Mouse (Mus musculus) regulatory T cell (primary cell): ENCODE results near the gene Faap20.

Experiments used
- in situ Hi-C: fragments of 300-600 bp; cut with MboI, MseI; formaldehyde crosslinking; loops from one replicate; pipeline ENCODE4 v1.15.1; 2025; ENCODE audit warnings: high pct_unique_total_duplicates

Gene Faap20

GRCm38 (mm10) chr4:155249648-155250351, at the start of gene Faap20:
Faap20 (plus strand) TSS chr4:155249802.
- in situ Hi-C loops: loop anchor here (5.0 to 10.0 kb wide), 2 partner anchors 152 to 285 kb away; partner anchors contain the start of genes Hes5 and Pank4

DNA sequence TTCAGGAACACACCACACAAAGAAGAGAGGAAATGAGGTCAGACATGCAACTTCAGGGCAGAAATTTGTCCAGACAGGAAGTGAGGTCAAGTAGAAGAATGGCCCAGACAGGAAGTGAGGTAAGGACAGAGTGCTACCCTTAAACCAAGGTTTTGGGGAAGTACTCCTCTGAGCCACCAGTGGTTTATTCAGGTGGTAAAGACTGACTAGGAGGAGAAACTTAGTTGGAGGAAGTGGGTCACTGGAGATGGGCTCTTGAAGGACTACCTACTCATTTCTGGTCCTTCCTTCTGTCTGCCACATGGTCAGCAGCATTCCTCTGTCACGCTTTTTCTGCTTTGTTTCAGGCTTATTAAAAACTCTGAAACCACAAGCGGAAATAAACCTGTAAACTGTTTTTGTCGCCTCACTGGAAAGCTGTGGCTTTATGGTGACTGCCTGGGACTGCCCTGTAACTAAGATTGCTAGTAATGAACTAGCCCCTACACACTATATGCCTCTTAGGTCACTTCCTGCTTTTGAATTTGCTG, 48.7 kb upstream of the Faap20 start:
- in situ Hi-C loops: no loop called here

- in situ Hi-C loops: no loop called here
Observed at GRCm38 (mm10) chr4:155201764-155202163, 47.8 kb upstream of the Faap20 start.

DNA sequence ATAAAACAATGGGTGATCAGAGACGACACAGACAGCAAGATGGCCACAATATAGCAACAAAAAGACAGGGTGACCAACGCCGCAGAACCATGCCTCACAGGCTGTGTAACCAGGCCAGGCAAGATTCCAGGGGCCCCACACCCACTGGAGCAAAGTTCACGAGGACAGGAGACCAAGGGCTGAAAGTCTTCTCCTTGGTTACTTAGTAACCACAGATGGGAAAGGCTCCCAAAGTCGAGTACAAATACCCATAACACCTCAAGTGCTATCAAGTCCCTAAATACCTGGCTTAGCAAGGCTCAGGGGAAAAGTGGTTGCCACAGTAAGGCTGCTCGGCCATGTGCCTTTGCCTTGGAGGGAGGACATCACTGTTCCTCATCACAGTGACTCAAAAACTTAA, 43.7 kb upstream of the Faap20 start:
- in situ Hi-C loops: no loop called here

GRCm38 (mm10) chr4:155206498-155206897, 43.1 kb upstream of the Faap20 start:
- in situ Hi-C loops: no loop called here

- in situ Hi-C loops: no loop called here
Observed at GRCm38 (mm10) chr4:155207841-155208240, 41.8 kb upstream of the Faap20 start.

DNA sequence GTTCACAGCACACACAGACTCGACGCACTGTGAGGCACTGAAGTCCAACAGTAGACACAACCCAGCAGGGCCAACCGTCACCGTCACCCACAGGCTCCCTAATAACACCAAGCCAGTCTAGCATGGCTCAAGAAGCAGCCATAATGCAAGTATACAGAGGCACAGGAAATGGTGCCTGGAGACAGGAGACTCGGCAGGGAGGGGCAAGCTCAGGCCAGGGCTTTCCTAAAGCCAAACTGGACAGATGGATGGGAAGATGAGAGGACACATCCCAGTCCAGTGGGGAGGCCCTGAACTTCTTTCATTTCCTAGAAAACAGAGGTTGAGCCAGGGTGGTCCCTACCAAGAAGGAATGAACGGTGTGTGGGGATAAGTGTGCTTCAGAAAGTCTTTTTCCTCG, 41.0 kb upstream of the Faap20 start:
- in situ Hi-C loops: no loop called here

- in situ Hi-C loops: no loop called here
Observed at GRCm38 (mm10) chr4:155209079-155209478, 40.5 kb upstream of the Faap20 start.

- in situ Hi-C loops: no loop called here
Observed at GRCm38 (mm10) chr4:155209494-155209893, 40.1 kb upstream of the Faap20 start.

DNA sequence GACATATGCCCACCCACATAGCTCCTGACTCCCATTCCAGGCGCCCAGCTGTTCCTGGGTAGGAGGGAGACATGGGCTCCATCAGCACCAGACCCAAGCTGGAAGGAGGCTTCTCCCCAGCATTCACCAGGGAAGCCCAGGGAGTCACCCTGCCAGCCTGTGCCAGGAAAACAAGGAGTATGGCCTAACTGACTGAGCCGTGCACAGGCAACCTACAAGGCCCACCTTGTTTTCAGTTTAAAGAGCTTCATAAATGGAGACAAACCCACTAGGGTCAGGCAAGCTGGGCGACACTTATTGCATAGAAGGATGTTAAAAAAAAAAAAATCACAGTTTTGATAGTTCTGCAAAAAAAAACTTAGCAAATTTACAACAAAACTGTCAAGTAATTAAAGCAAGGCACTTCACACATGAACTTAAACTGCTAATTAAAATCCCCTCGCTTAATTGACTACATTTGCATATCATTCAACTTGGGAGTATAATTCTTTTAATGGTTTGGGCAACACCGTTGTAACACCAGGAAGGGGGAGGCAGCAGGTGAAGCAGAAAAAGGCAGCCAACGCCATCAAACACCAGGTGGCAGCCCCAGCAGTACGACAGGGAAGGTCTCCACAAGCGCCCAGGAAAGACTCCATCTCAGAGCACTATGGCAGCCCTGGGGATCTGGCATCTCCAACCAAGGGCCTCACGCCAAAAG, 36.4 kb upstream of the Faap20 start:
- in situ Hi-C loops: no loop called here

- in situ Hi-C loops: no loop called here
Observed at GRCm38 (mm10) chr4:155213752-155214054, 35.9 kb upstream of the Faap20 start.

DNA sequence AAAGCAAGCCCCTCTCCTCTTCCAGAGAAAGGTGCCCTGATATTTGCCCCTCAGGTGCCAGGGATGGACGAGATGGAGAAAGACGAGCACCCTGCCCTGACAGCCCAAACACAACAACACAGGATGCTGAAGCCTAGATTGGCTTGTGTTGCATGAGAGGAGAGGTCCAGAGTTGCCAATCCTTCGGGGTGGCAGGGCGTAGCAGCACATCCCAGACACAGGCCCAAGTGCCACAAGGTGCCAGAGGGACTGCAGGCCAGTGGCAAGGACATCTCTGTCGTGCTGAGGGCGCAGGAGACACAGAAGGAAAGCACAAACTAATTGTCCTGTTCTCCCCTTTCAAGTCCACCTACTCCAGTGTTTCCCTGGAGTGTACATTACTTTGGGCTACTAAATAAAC, 35.4 kb upstream of the Faap20 start:
- in situ Hi-C loops: no loop called here

GRCm38 (mm10) chr4:155214793-155215192, 34.8 kb upstream of the Faap20 start:
- in situ Hi-C loops: no loop called here

DNA sequence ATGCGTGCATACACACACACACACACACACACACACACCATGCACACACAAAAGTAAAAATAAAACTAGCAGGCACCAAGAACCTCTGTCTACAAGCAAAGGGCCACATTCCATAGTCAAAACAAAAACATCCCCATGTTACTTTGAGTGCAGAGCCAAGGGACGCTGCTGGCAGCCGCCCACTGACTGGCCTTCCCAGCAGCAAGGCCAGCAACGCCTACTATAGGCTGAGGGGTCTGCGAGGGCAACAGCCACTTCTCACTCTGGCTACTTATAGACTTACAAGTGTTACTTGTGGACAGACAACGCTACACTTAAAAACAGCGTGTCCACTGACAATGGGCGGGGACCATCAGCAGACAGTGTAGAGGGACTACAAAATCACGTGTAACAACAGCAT, 34.4 kb upstream of the Faap20 start:
- in situ Hi-C loops: no loop called here

- in situ Hi-C loops: no loop called here
Observed at GRCm38 (mm10) chr4:155215773-155216630, 33.6 kb upstream of the Faap20 start.

GRCm38 (mm10) chr4:155217241-155218103, 32.1 kb upstream of the Faap20 start:
- in situ Hi-C loops: no loop called here

GRCm38 (mm10) chr4:155218104-155218732, 31.4 kb upstream of the Faap20 start:
- in situ Hi-C loops: no loop called here

DNA sequence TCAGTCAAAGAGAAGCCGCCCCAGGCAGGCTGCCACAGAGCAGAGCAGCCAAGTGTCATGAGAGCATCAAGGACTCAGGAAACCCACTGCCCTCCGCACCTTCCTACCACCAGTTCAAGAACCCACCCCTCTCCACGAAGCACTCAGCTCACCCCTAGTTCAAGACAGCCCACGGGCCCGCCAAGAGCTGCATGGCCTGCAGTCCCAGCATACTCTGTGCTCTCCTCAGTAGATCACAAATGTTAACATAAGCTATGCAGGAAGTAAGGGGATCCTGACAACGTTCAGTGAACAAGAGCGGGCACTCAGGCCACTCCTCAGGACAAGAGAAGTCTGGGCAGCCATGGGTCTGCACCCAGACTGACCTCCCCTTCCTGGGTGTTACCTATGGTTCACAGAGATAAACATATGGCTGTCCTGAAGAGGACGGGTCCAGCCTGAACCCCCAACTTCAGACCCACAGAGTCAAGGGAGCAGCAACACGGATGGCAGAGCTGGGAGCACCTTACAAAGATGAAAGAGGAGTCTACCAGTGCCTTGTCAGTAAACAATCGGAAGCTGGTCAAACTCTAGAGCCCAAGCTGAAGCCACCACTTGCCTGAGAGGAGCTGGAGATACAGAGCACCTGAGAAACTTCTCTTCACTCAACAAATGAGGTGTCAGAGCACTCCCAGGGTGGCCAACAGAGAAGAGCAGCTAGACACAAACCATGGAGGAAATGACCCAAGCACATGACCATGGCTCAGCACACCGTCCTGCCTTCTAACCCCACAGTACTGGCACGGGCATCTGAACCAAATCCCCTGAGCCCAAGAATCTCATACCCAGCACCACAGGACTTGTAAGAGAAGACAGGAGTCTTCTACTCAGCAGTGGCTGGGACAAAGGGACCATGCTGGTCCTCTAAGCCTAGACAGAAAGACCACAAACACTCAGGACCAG, 30.1 kb upstream of the Faap20 start:
- in situ Hi-C loops: no loop called here

- in situ Hi-C loops: no loop called here
Observed at GRCm38 (mm10) chr4:155220213-155221100, 29.1 kb upstream of the Faap20 start.
